Mouse (Mus musculus) adrenal gland, postnatal 14 days (tissue): ENCODE results near the gene Psma6. TPM values are rescaled to one million over a fixed set of nuclear protein-coding genes. Genes with fewer than 3 reads are reported as not detected.
"Not testable (repeated sequence)": the region's sequence is repeated elsewhere in the genome, so short reads cannot be mapped to it uniquely, and the experiment has no call there.

Experiments used
- DNase-seq: peaks from one replicate; pipeline ENCODE4 v3.0.0; 2021; ENCODE audit warnings: mixed read lengths
- total RNA-seq: library from RNA; stranded (reverse); gene quantifications from 2 replicates; pipeline ENCODE4 v1.2.3, GENCODE M21; 2021

Psma6 gene
- total RNA-seq, 1 experiment from 2014 or later, result 226 TPM

- no peak for DNase-seq
These were observed 8.1 kb downstream of the Psma6 start for GRCm38 (mm10) chr12:55392120-55392519.

- no peak for DNase-seq
These were observed 8.9 kb downstream of the Psma6 start for GRCm38 (mm10) chr12:55392733-55393577.

GRCm38 (mm10) chr12:55395601-55396000, 11.6 kb downstream of the Psma6 start:
- DNase-seq, result not testable (repeated sequence)

GRCm38 (mm10) chr12:55396536-55396935, 12.5 kb downstream of the Psma6 start:
- no peak for DNase-seq

- peak; percentile 34 for DNase-seq
These were observed 13.7 kb downstream of the Psma6 start for GRCm38 (mm10) chr12:55397544-55398239.

GRCm38 (mm10) chr12:55398240-55399127, 14.5 kb downstream of the Psma6 start:
- DNase-seq, result peak; percentile 96

- DNase-seq, result no peak
These were observed 15.2 kb downstream of the Psma6 start for GRCm38 (mm10) chr12:55399128-55399677.

GRCm38 (mm10) chr12:55407888-55408287, 23.9 kb downstream of the Psma6 start:
- no peak for DNase-seq

GRCm38 (mm10) chr12:55415255-55415654, 31.2 kb downstream of the Psma6 start:
- DNase-seq, result no peak

GRCm38 (mm10) chr12:55415762-55416161, 31.7 kb downstream of the Psma6 start:
- peak; percentile 38 for DNase-seq

- no peak for DNase-seq
These were observed 36.2 kb downstream of the Psma6 start for GRCm38 (mm10) chr12:55420220-55420619.

GRCm38 (mm10) chr12:55422057-55422456, 38.0 kb downstream of the Psma6 start:
- no peak for DNase-seq

- DNase-seq, result no peak
These were observed 42.3 kb downstream of the Psma6 start for GRCm38 (mm10) chr12:55426300-55426699.

GRCm38 (mm10) chr12:55429201-55429600, 45.2 kb downstream of the Psma6 start:
- no peak for DNase-seq

GRCm38 (mm10) chr12:55429956-55430355, 45.9 kb downstream of the Psma6 start:
- no peak for DNase-seq

GRCm38 (mm10) chr12:55432284-55432919, 48.4 kb downstream of the Psma6 start:
- no peak for DNase-seq

- no peak for DNase-seq
These were observed 48.9 kb downstream of the Psma6 start for GRCm38 (mm10) chr12:55432920-55433284.

GRCm38 (mm10) chr12:55433802-55434435, 49.9 kb downstream of the Psma6 start:
- DNase-seq, result no peak

- DNase-seq, result no peak
These were observed 51.1 kb downstream of the Psma6 start for GRCm38 (mm10) chr12:55435080-55435479.

- peak; percentile 36 for DNase-seq
These were observed 53.3 kb downstream of the Psma6 start for GRCm38 (mm10) chr12:55437122-55437826.
